ENCODE assay signal across 8 mouse cellular contexts in genomic region chr5:136953015-136953414, GRCm38 (mm10). TPM values are rescaled to one million over a fixed set of nuclear protein-coding genes. Genes with fewer than 3 reads are reported as not detected.
DNase-seq lines count a peak whose midpoint lies in the region; ATAC-seq and TF ChIP-seq lines count a peak whose summit lies in the region.

TSS of gene Fis1 (plus strand) at chr5:136953275.

- no peaks in the 10 kb centered on the region for H3K9me3 ChIP-seq in erythroblast, embryonic 14.5 days (ENCODE audit: control insufficient read depth, low read length)
- H3K9me3 ChIP-seq in heart, embryonic 12.5 days (replicated peaks) = no peaks in the 10 kb centered on the region
- H3K9me3 ChIP-seq in kidney, postnatal 0 days (replicated peaks; ENCODE audit: low read length) = no peaks in the 10 kb centered on the region
- H3K9me3 ChIP-seq in liver, embryonic 11.5 days (ENCODE audit: control insufficient read depth, low read length) = no peaks in the 10 kb centered on the region
- no peaks in the 10 kb centered on the region for H3K9me3 ChIP-seq in stomach, embryonic 14.5 days (ENCODE audit: control insufficient read depth, low read depth, low read length)

- H3K4me2 ChIP-seq in heart, embryonic 12.5 days = peak within 1 kb of the TSS; percentile 73
- H3K4me2 ChIP-seq in kidney, postnatal 0 days (ENCODE audit: low read length) = peak within 1 kb of the TSS; percentile 71
- peak within 1 kb of the TSS; percentile 77 for H3K4me2 ChIP-seq in liver, embryonic 11.5 days
- H3K4me2 ChIP-seq in stomach, embryonic 14.5 days (replicated peaks; ENCODE audit: low read depth, low read length) = peak within 1 kb of the TSS; percentile 79

- H3K27me3 ChIP-seq in C2C12 (ENCODE audit: control insufficient read depth, insufficient read depth, insufficient read length) = no peaks in the 10 kb centered on the region
- H3K27me3 ChIP-seq in erythroblast, embryonic 14.5 days (ENCODE audit: control insufficient read depth) = no peaks in the 10 kb centered on the region
- H3K27me3 ChIP-seq in heart, embryonic 12.5 days (replicated peaks) = no peaks in the 10 kb centered on the region
- no peaks in the 10 kb centered on the region for H3K27me3 ChIP-seq in kidney, postnatal 0 days (ENCODE audit: insufficient read depth, low read length)
- no peaks in the 10 kb centered on the region for H3K27me3 ChIP-seq in liver, embryonic 11.5 days (replicated peaks; ENCODE audit: control insufficient read depth, insufficient read depth, low read length)
- H3K27me3 ChIP-seq in stomach, embryonic 14.5 days (ENCODE audit: control insufficient read depth, insufficient read depth, low read length) = no peaks in the 10 kb centered on the region

- H3K79me3 ChIP-seq in C2C12 (ENCODE audit: low read depth) = peaks cover 27% of the 10 kb centered on the region

- H3K9ac ChIP-seq in heart, embryonic 12.5 days = peak within 1 kb of the TSS; percentile 82
- peak within 1 kb of the TSS; percentile 76 for H3K9ac ChIP-seq in kidney, postnatal 0 days (ENCODE audit: low read depth, low read length)
- peak within 1 kb of the TSS; percentile 36 for H3K9ac ChIP-seq in liver, embryonic 11.5 days (ENCODE audit: low read depth, low read length)
- peak within 1 kb of the TSS; percentile 81 for H3K9ac ChIP-seq in stomach, embryonic 14.5 days (replicated peaks; ENCODE audit: low read depth, low read length)

- H3K4me3 ChIP-seq in C2C12 (ENCODE audit: insufficient read depth, poor library complexity, severe bottlenecking) = peak within 1 kb of the TSS; percentile 79
- H3K4me3 ChIP-seq in erythroblast, embryonic 14.5 days (replicated peaks) = peak within 1 kb of the TSS; percentile 81
- peak within 1 kb of the TSS; percentile 82 for H3K4me3 ChIP-seq in heart, embryonic 12.5 days
- peak within 1 kb of the TSS; percentile 79 for H3K4me3 ChIP-seq in kidney, postnatal 0 days (replicated peaks; ENCODE audit: low read depth, low read length)
- peak within 1 kb of the TSS; percentile 56 for H3K4me3 ChIP-seq in liver, embryonic 11.5 days (ENCODE audit: low read depth, low read length)
- H3K4me3 ChIP-seq in stomach, embryonic 14.5 days (ENCODE audit: low read depth, low read length) = peak within 1 kb of the TSS; percentile 57

- DNase-seq in brain, embryonic 14.5 days (ENCODE audit: low read depth) = peak; percentile 99
- peak; percentile 99 for DNase-seq in kidney, postnatal 0 days (ENCODE audit: low spot score)
- peak; percentile 93 for DNase-seq in liver, embryonic 11.5 days (ENCODE audit: low spot score)
- DNase-seq in naive thymus-derived CD4-positive, alpha-beta T cell, adult 2 months (ENCODE audit: low read depth) = peak; percentile 70

- peaks cover 9% of the 10 kb centered on the region for H3K36me3 ChIP-seq in C2C12 (ENCODE audit: control insufficient read depth, insufficient read depth)
- peaks cover 7% of the 10 kb centered on the region for H3K36me3 ChIP-seq in erythroblast, embryonic 14.5 days (ENCODE audit: control insufficient read depth)
- peaks cover 13% of the 10 kb centered on the region; the same call in 1 of the 2 replicates for H3K36me3 ChIP-seq in heart, embryonic 12.5 days
- no peaks in the 10 kb centered on the region for H3K36me3 ChIP-seq in kidney, postnatal 0 days (ENCODE audit: insufficient read depth, low read length)
- no peaks in the 10 kb centered on the region for H3K36me3 ChIP-seq in liver, embryonic 11.5 days (ENCODE audit: control insufficient read depth, insufficient read depth, low read length)
- 0 out of 2 replicates have a peak, but pooled peaks cover 4% of the 10 kb centered on the region for H3K36me3 ChIP-seq in stomach, embryonic 14.5 days (ENCODE audit: control insufficient read depth, insufficient read depth, low read length)

- peak within 1 kb of the TSS; percentile 55; the same call in 1 of the 2 replicates for H3K27ac ChIP-seq in heart, embryonic 12.5 days (ENCODE audit: poor library complexity, severe bottlenecking)
- peak within 1 kb of the TSS; percentile 67 for H3K27ac ChIP-seq in kidney, postnatal 0 days
- H3K27ac ChIP-seq in liver, embryonic 11.5 days (ENCODE audit: low read depth, low read length) = peak within 1 kb of the TSS; percentile 0; the same call in 1 of the 2 replicates
- no peak within 1 kb of the TSS for H3K27ac ChIP-seq in stomach, embryonic 14.5 days (ENCODE audit: low read length)

- H3K79me2 ChIP-seq in C2C12 (ENCODE audit: control insufficient read depth, insufficient read depth) = peaks cover 49% of the 10 kb centered on the region

- H3K4me1 ChIP-seq in erythroblast, embryonic 14.5 days (ENCODE audit: control insufficient read depth) = peaks cover 41% of the 10 kb centered on the region
- peaks cover 11% of the 10 kb centered on the region for H3K4me1 ChIP-seq in heart, embryonic 12.5 days (replicated peaks)
- H3K4me1 ChIP-seq in kidney, postnatal 0 days (replicated peaks; ENCODE audit: insufficient read depth, low read length) = peaks cover 4% of the 10 kb centered on the region; the same call in 1 of the 2 replicates
- peaks cover 8% of the 10 kb centered on the region for H3K4me1 ChIP-seq in liver, embryonic 11.5 days (replicated peaks; ENCODE audit: control insufficient read depth, insufficient read depth, low read length)
- H3K4me1 ChIP-seq in stomach, embryonic 14.5 days (ENCODE audit: control insufficient read depth, insufficient read depth, low read length) = peaks cover 6% of the 10 kb centered on the region

- no peak for TF ChIP-seq CTCF in C2C12 (IDR thresholded peaks at IDR 0.05; ENCODE audit: control insufficient read depth, insufficient read depth, insufficient read length)
- no peak for TF ChIP-seq CTCF in brain, embryonic 14.5 days (IDR thresholded peaks at IDR 0.05; ENCODE audit: borderline replicate concordance, extremely low read depth, insufficient read depth, insufficient read length)
- peak; percentile 28; the same call in 1 of the 2 replicates for TF ChIP-seq CTCF in kidney, postnatal 0 days (IDR thresholded peaks at IDR 0.05; ENCODE audit: low read depth)

- peak; percentile 98 for ATAC-seq in heart, embryonic 12.5 days (ENCODE audit: insufficient number of reproducible peaks, low FRiP score)
- ATAC-seq in kidney, postnatal 0 days (replicated peaks; ENCODE audit: low FRiP score, low read depth) = peak; percentile 99
- peak; percentile 98 for ATAC-seq in liver, embryonic 11.5 days (replicated peaks; ENCODE audit: low FRiP score)
- ATAC-seq in stomach, embryonic 14.5 days (ENCODE audit: insufficient number of reproducible peaks, insufficient read depth, low FRiP score, low read depth) = peak; percentile 99

- TF ChIP-seq POLR2A in brain, embryonic 14.5 days (IDR thresholded peaks at IDR 0.05; ENCODE audit: borderline replicate concordance, extremely low read depth, insufficient read depth, insufficient read length, poor library complexity, severe bottlenecking) = peak; percentile 57; the same call in 1 of the 2 replicates

- peak within 1 kb of the TSS; percentile 94 for H3ac ChIP-seq in C2C12 (ENCODE audit: control insufficient read depth, insufficient read length, low read depth)

- WGBS in heart, embryonic 12.5 days = under 1% methylated on average over 23 of the region's 23 CpGs
- under 1% methylated on average over 23 of the region's 23 CpGs for WGBS in kidney, postnatal 0 days
- 0% methylated on average over 23 of the region's 23 CpGs for WGBS in liver, embryonic 11.5 days
- under 1% methylated on average over 23 of the region's 23 CpGs for WGBS in stomach, embryonic 14.5 days

TF ChIP-seq in C2C12, 6 proteins besides CTCF, POLR2A, EP300 and RAD21:
- no peak for TF ChIP-seq MYOD1 (IDR thresholded peaks at IDR 0.05; ENCODE audit: control insufficient read depth, insufficient read length, low read depth)
- peak; percentile 56 for TF ChIP-seq MAX (IDR thresholded peaks at IDR 0.05)
TF ChIP-seq in C2C12: peak in this region for 1.

RNA-seq across cellular contexts. Expression of gene Fis1, which starts in this region (rescaled TPM):
- polyA plus RNA-seq in C2C12 (2012; fragmentation: generic; extraction: Trizol) = 311 TPM
- 316 and 348 TPM in 2 replicates for polyA plus RNA-seq in brain, embryonic 14.5 days (2012; rRNA removed)
- polyA plus RNA-seq in erythroblast, embryonic 14.5 days (2012) = 325 and 364 TPM in 2 replicates
- polyA plus RNA-seq in heart, embryonic 12.5 days (2016; fragmentation: Nextera tagmentation; extraction: Ambion mirVana) = 245 and 251 TPM in 2 replicates
- polyA plus RNA-seq in kidney, postnatal 0 days (2015; fragmentation: Nextera tagmentation; extraction: Ambion mirVana) = 362 and 384 TPM in 2 replicates
- 241 and 251 TPM in 2 replicates for polyA plus RNA-seq in liver, embryonic 11.5 days (2014; fragmentation: Nextera tagmentation; extraction: Ambion mirVana)
- polyA plus RNA-seq in stomach, embryonic 14.5 days (2014; fragmentation: Nextera tagmentation; extraction: Ambion mirVana) = 283 and 304 TPM in 2 replicates
